Mouse (Mus musculus) embryonic facial prominence, embryonic 13.5 days (tissue): Measurements from ENCODE around the gene Kctd11. TPM values are rescaled to one million over a fixed set of nuclear protein-coding genes. Genes with fewer than 3 reads are reported as not detected.
A peak's percentile ranks its signal among the peaks of the same experiment; 100 is the strongest.

Source experiments
- ATAC-seq: fragments of 200-750 bp; cut with Nextera tagmentation; 2 replicates; pipeline ENCODE4 v1.8.0; 2017; ENCODE audit warnings: low read depth; ENCODE audit not compliant: insufficient number of reproducible peaks, insufficient read depth, low FRiP score, low TSS enrichment
- H3K27ac ChIP-seq: fragments of 300-500 bp; sonication (generic); 2 replicates; pipeline ENCODE4 v1.5.1; 2015; ENCODE audit warnings: moderate library complexity, mild to moderate bottlenecking, inconsistent platforms
- H3K27me3 ChIP-seq: fragments of 300-500 bp; sonication (generic); 2 replicates; pipeline ENCODE4 v1.6.1; 2015; ENCODE audit warnings: mild to moderate bottlenecking, inconsistent platforms
- H3K36me3 ChIP-seq: fragments of 300-500 bp; sonication (generic); 2 replicates; pipeline ENCODE4 v1.6.1; 2015; ENCODE audit warnings: mild to moderate bottlenecking, inconsistent platforms
- H3K4me1 ChIP-seq: fragments of 300-500 bp; sonication (generic); 2 replicates; pipeline ENCODE4 v1.6.1; 2015; ENCODE audit warnings: inconsistent platforms
- H3K4me2 ChIP-seq: fragments of 300-500 bp; sonication (generic); 2 replicates; pipeline ENCODE4 v1.6.1; 2015; ENCODE audit warnings: moderate library complexity, mild to moderate bottlenecking, inconsistent platforms
- H3K4me3 ChIP-seq: fragments of 300-500 bp; sonication (generic); 2 replicates; pipeline ENCODE4 v1.5.1; 2015; ENCODE audit warnings: mild to moderate bottlenecking, inconsistent platforms
- H3K9ac ChIP-seq: fragments of 300-500 bp; sonication (generic); 2 replicates; pipeline ENCODE4 v1.6.1; 2015; ENCODE audit warnings: mild to moderate bottlenecking, inconsistent platforms
- H3K9me3 ChIP-seq: fragments of 300-500 bp; sonication (generic); 2 replicates; pipeline ENCODE4 v1.6.1; 2016; ENCODE audit warnings: inconsistent platforms
- WGBS: fragments of 180-500 bp; shearing (Covaris S2); methylation state at CpG from one replicate; pipeline ENCODE4 v1.1.7; 2015; ENCODE audit warnings: mixed read lengths; 5-methylcytosine and 5-hydroxymethylcytosine counted together
- microRNA-seq: library from miRNA; unstranded; fragments of <30 nt; microRNA quantifications from one replicate; pipeline ENCODE4, GENCODE M21; 2016
- polyA plus RNA-seq: library from polyadenylated mRNA; unstranded; fragments of >200 nt; fragmentation: Nextera tagmentation; extraction: Ambion mirVana; gene quantifications from 2 replicates; pipeline ENCODE4 v1.2.1, GENCODE M21; 2015

The Kctd11 gene
- polyA plus RNA-seq, 1 experiment from 2014 or later, result 3.8 TPM

GRCm38 (mm10) chr11:69837952-69838713 lies 43.1 kb downstream of the Kctd11 start, which contains the start of gene Tmem256:
Gene Tmem256, plus strand, starts transcription at chr11:69838514.
- ATAC-seq, result peak; percentile 89
- under 1% methylated on average over 34 of the region's 34 CpGs for WGBS
- no peaks in the 10 kb centered on the region for H3K27me3 ChIP-seq
- H3K27ac ChIP-seq, result peak within 1 kb of the TSS; percentile 95
- no peaks in the 10 kb centered on the region for H3K9me3 ChIP-seq
- H3K4me2 ChIP-seq, result peak within 1 kb of the TSS; percentile 92
- peak within 1 kb of the TSS; percentile 84 for H3K9ac ChIP-seq
- peaks cover 45% of the 10 kb centered on the region for H3K4me1 ChIP-seq
- peak within 1 kb of the TSS; percentile 80 for H3K4me3 ChIP-seq
- peaks cover 8% of the 10 kb centered on the region for H3K36me3 ChIP-seq

GRCm38 (mm10) chr11:69837604-69837951 lies 43.6 kb downstream of the Kctd11 start, which contains the start of gene Nlgn2:
Gene Nlgn2, minus strand, starts transcription at chr11:69837784.
- peak within 1 kb of the TSS; percentile 92 for H3K4me2 ChIP-seq
- no peaks in the 10 kb centered on the region for H3K9me3 ChIP-seq
- H3K4me1 ChIP-seq, result peaks cover 45% of the 10 kb centered on the region
- WGBS, result 0% methylated on average over 18 of the region's 32 CpGs
- ATAC-seq, result peak; percentile 74
- H3K27ac ChIP-seq, result peak within 1 kb of the TSS; percentile 95
- peak within 1 kb of the TSS; percentile 80 for H3K4me3 ChIP-seq
- no peaks in the 10 kb centered on the region for H3K27me3 ChIP-seq
- H3K36me3 ChIP-seq, result peaks cover 13% of the 10 kb centered on the region
- peak within 1 kb of the TSS; percentile 84 for H3K9ac ChIP-seq

GRCm38 (mm10) chr11:69836703-69837576 lies 44.3 kb downstream of the Kctd11 start:
- no peaks in the 10 kb centered on the region for H3K9me3 ChIP-seq
- ATAC-seq, result no peak
- H3K4me3 ChIP-seq, result peak overlapping the region; percentile 80
- peaks cover 45% of the 10 kb centered on the region for H3K4me1 ChIP-seq
- peak overlapping the region; percentile 95 for H3K27ac ChIP-seq
- under 1% methylated on average over 46 of the region's 52 CpGs for WGBS
- H3K9ac ChIP-seq, result peak overlapping the region; percentile 84
- H3K36me3 ChIP-seq, result peaks cover 20% of the 10 kb centered on the region
- no peaks in the 10 kb centered on the region for H3K27me3 ChIP-seq
- H3K4me2 ChIP-seq, result peak overlapping the region; percentile 92

GRCm38 (mm10) chr11:69835966-69836335 lies 45.3 kb downstream of the Kctd11 start:
- peak overlapping the region; percentile 84 for H3K9ac ChIP-seq
- WGBS, result 0% methylated on average over 4 of the region's 4 CpGs
- peaks cover 29% of the 10 kb centered on the region for H3K36me3 ChIP-seq
- H3K27ac ChIP-seq, result no peak overlapping the region
- peak overlapping the region; percentile 80 for H3K4me3 ChIP-seq
- H3K4me1 ChIP-seq, result peaks cover 50% of the 10 kb centered on the region
- no peaks in the 10 kb centered on the region for H3K9me3 ChIP-seq
- no peak for ATAC-seq
- peak overlapping the region; percentile 92 for H3K4me2 ChIP-seq
- H3K27me3 ChIP-seq, result no peaks in the 10 kb centered on the region

- peak overlapping the region; percentile 80 for H3K4me3 ChIP-seq
- 10% methylated on average over 9 of the region's 9 CpGs for WGBS
- H3K4me2 ChIP-seq, result peak overlapping the region; percentile 92
- H3K4me1 ChIP-seq, result peaks cover 50% of the 10 kb centered on the region
- peak overlapping the region; percentile 51; the same call in 1 of the 2 replicates for H3K27ac ChIP-seq
- no peaks in the 10 kb centered on the region for H3K27me3 ChIP-seq
- H3K36me3 ChIP-seq, result peaks cover 31% of the 10 kb centered on the region
- ATAC-seq, result no peak
- H3K9me3 ChIP-seq, result no peaks in the 10 kb centered on the region
- H3K9ac ChIP-seq, result peak overlapping the region; percentile 84
Observed at GRCm38 (mm10) chr11:69835326-69835965, 45.8 kb downstream of the Kctd11 start.

GRCm38 (mm10) chr11:69834001-69834549 lies 47.1 kb downstream of the Kctd11 start:
- peak overlapping the region; percentile 92 for H3K4me2 ChIP-seq
- no peaks in the 10 kb centered on the region for H3K9me3 ChIP-seq
- H3K9ac ChIP-seq, result peak overlapping the region; percentile 84
- H3K4me1 ChIP-seq, result peaks cover 49% of the 10 kb centered on the region
- peak overlapping the region; percentile 80 for H3K4me3 ChIP-seq
- H3K27me3 ChIP-seq, result no peaks in the 10 kb centered on the region
- H3K27ac ChIP-seq, result peak overlapping the region; percentile 51
- 8% methylated on average over 35 of the region's 48 CpGs for WGBS
- H3K36me3 ChIP-seq, result peaks cover 36% of the 10 kb centered on the region
- no peak for ATAC-seq

GRCm38 (mm10) chr11:69833554-69833953 lies 47.7 kb downstream of the Kctd11 start:
- H3K9me3 ChIP-seq, result no peaks in the 10 kb centered on the region
- peaks cover 41% of the 10 kb centered on the region for H3K36me3 ChIP-seq
- peak overlapping the region; percentile 92 for H3K4me2 ChIP-seq
- H3K27me3 ChIP-seq, result no peaks in the 10 kb centered on the region
- H3K9ac ChIP-seq, result peak overlapping the region; percentile 84
- ATAC-seq, result no peak
- H3K4me1 ChIP-seq, result peaks cover 46% of the 10 kb centered on the region
- peak overlapping the region; percentile 80 for H3K4me3 ChIP-seq
- H3K27ac ChIP-seq, result peak overlapping the region; percentile 51; the same call in 1 of the 2 replicates
- WGBS, result 60% methylated on average over 8 of the region's 8 CpGs

- no peak overlapping the region for H3K4me2 ChIP-seq
- H3K27me3 ChIP-seq, result no peaks in the 10 kb centered on the region
- no peak for ATAC-seq
- 72% methylated on average over 5 of the region's 5 CpGs for WGBS
- no peak overlapping the region for H3K27ac ChIP-seq
- H3K36me3 ChIP-seq, result peaks cover 86% of the 10 kb centered on the region
- no peak overlapping the region for H3K9ac ChIP-seq
- no peaks in the 10 kb centered on the region for H3K9me3 ChIP-seq
- peaks cover 17% of the 10 kb centered on the region for H3K4me1 ChIP-seq
- H3K4me3 ChIP-seq, result no peak overlapping the region
Observed at GRCm38 (mm10) chr11:69828832-69829231, 52.4 kb downstream of the Kctd11 start.

Small RNA genes within 50 kb of the gene (microRNA-seq; reads per million reads assigned to microRNA genes)
- gene Mir6924, result not detected

Other genes starting within 250 kb of the Kctd11 start
- gene Fxr2, start 248.4 kb downstream of the Kctd11 start, polyA plus RNA-seq, result 36.6 and 44.1 TPM in 2 replicates
- 0.41 and 0.63 TPM in 2 replicates for gene Sox15, start 226.1 kb downstream of the Kctd11 start, polyA plus RNA-seq
- gene Mpdu1, start 218.8 kb downstream of the Kctd11 start, polyA plus RNA-seq, result 54.3 and 74.9 TPM in 2 replicates
- gene Cd68, start 215.3 kb downstream of the Kctd11 start, polyA plus RNA-seq, result 11.4 and 11.9 TPM in 2 replicates
- gene Eif4a1, start 209.0 kb downstream of the Kctd11 start, polyA plus RNA-seq, result 514 and 625 TPM in 2 replicates
- 119 and 122 TPM in 2 replicates for gene Senp3, start 199.3 kb downstream of the Kctd11 start, polyA plus RNA-seq
- 0.21 and 0.39 TPM in 2 replicates for gene Tnfsf13, start 195.6 kb downstream of the Kctd11 start, polyA plus RNA-seq
- 5.7 and 6.4 TPM in 2 replicates for gene Tnfsf12, start 185.6 kb downstream of the Kctd11 start, polyA plus RNA-seq
- gene Tnfsfm13, start 185.3 kb downstream of the Kctd11 start, polyA plus RNA-seq, result 2.8 and 3.8 TPM in 2 replicates
- 27.3 and 31.3 TPM in 2 replicates for gene Polr2a, start 122.8 kb downstream of the Kctd11 start, polyA plus RNA-seq
- gene Slc35g3, start 119.4 kb downstream of the Kctd11 start, polyA plus RNA-seq, result not detected in 2 replicates
- 3.5 and 4.8 TPM in 2 replicates for gene Zbtb4, start 115.5 kb downstream of the Kctd11 start, polyA plus RNA-seq
- gene Chrnb1, start 85.5 kb downstream of the Kctd11 start, polyA plus RNA-seq, result 5.4 and 5.7 TPM in 2 replicates
- 3.6 TPM in 2 replicates for gene Fgf11, start 79.5 kb downstream of the Kctd11 start, polyA plus RNA-seq
- 4.0 and 4.7 TPM in 2 replicates for gene Tmem102, start 75.8 kb downstream of the Kctd11 start, polyA plus RNA-seq
- not detected in 2 replicates for gene Gm39566, start 66.1 kb downstream of the Kctd11 start, polyA plus RNA-seq
- gene Spem2, start 62.9 kb downstream of the Kctd11 start, polyA plus RNA-seq, result not detected in 2 replicates
- 0.26 TPM in 1 of 2 replicates, not detected in the other for gene Spem1, start 59.2 kb downstream of the Kctd11 start, polyA plus RNA-seq
- gene Nlgn2, start 43.6 kb downstream of the Kctd11 start, polyA plus RNA-seq, result 14.1 and 15.2 TPM in 2 replicates
- gene Tmem256, start 42.9 kb downstream of the Kctd11 start, polyA plus RNA-seq, result 358 and 423 TPM in 2 replicates
- 145 and 154 TPM in 2 replicates for gene Plscr3, start 35.0 kb downstream of the Kctd11 start, polyA plus RNA-seq
- gene Tnk1, start 22.7 kb downstream of the Kctd11 start, polyA plus RNA-seq, result 4.9 and 5.3 TPM in 2 replicates
- not detected in 2 replicates for gene Tmem95, start 3.4 kb downstream of the Kctd11 start, polyA plus RNA-seq
- 0.74 and 1.6 TPM in 2 replicates for gene Acap1, start 14.1 kb upstream of the Kctd11 start, polyA plus RNA-seq
- gene 2810408A11Rik, start 19.6 kb upstream of the Kctd11 start, polyA plus RNA-seq, result 14.8 and 15.6 TPM in 2 replicates
- gene Neurl4, start 19.7 kb upstream of the Kctd11 start, polyA plus RNA-seq, result 12.3 and 12.6 TPM in 2 replicates
- gene Gps2, start 32.5 kb upstream of the Kctd11 start, polyA plus RNA-seq, result 79.5 and 85.5 TPM in 2 replicates
- gene Eif5a, start 40.6 kb upstream of the Kctd11 start, polyA plus RNA-seq, result 1,558 and 1,689 TPM in 2 replicates
- gene Ybx2, start 54.4 kb upstream of the Kctd11 start, polyA plus RNA-seq, result 7.5 and 10.2 TPM in 2 replicates
- 33.3 and 33.5 TPM in 2 replicates for gene Slc2a4, start 66.8 kb upstream of the Kctd11 start, polyA plus RNA-seq
- gene Cldn7, start 83.4 kb upstream of the Kctd11 start, polyA plus RNA-seq, result 30.3 and 34.9 TPM in 2 replicates
- 30.0 and 30.9 TPM in 2 replicates for gene Ctdnep1, start 99.8 kb upstream of the Kctd11 start, polyA plus RNA-seq
- 125 and 127 TPM in 2 replicates for gene Elp5, start 101.1 kb upstream of the Kctd11 start, polyA plus RNA-seq
- 511 and 542 TPM in 2 replicates for gene Gabarap, start 109.7 kb upstream of the Kctd11 start, polyA plus RNA-seq
- 87.8 and 93.3 TPM in 2 replicates for gene Phf23, start 114.4 kb upstream of the Kctd11 start, polyA plus RNA-seq
- 55.0 and 56.8 TPM in 2 replicates for gene Dvl2, start 119.2 kb upstream of the Kctd11 start, polyA plus RNA-seq
- 78.2 and 82.3 TPM in 2 replicates for gene Acadvl, start 134.0 kb upstream of the Kctd11 start, polyA plus RNA-seq
- 13.1 and 13.5 TPM in 2 replicates for gene Dlg4, start 135.5 kb upstream of the Kctd11 start, polyA plus RNA-seq
- 0.24 and 0.47 TPM in 2 replicates for gene Asgr1, start 172.7 kb upstream of the Kctd11 start, polyA plus RNA-seq
- gene Asgr2, start 211.2 kb upstream of the Kctd11 start, polyA plus RNA-seq, result not detected in 2 replicates
- 0.25 and 0.50 TPM in 2 replicates for gene Mgl2, start 248.9 kb upstream of the Kctd11 start, polyA plus RNA-seq